Mouse (Mus musculus) myocyte (in vitro differentiated cells): ENCODE data around the gene S100a8. TPM values are rescaled to one million over a fixed set of nuclear protein-coding genes. Genes with fewer than 3 reads are reported as not detected.

Experiments
- H3K27me3 ChIP-seq: one replicate; pipeline ENCODE4 v1.6.1; 2011; ENCODE audit not compliant: control insufficient read depth, insufficient read depth, insufficient read length
- H3K36me3 ChIP-seq: one replicate; pipeline ENCODE4 v1.6.1; 2011; ENCODE audit not compliant: control insufficient read depth, insufficient read depth
- H3K4me2 ChIP-seq: one replicate; pipeline ENCODE4 v1.6.1; 2011; ENCODE audit warnings: low read depth, control low read depth
- H3K4me3 ChIP-seq: one replicate; pipeline ENCODE4 v1.5.1; 2011; ENCODE audit warnings: mild to moderate bottlenecking, control low read depth, moderate library complexity
- H3K79me2 ChIP-seq: one replicate; pipeline ENCODE4 v1.6.1; 2011; ENCODE audit not compliant: control insufficient read depth, insufficient read depth
- H3ac ChIP-seq: one replicate; pipeline ENCODE4 v1.6.1; 2011; ENCODE audit not compliant: control insufficient read depth, insufficient read length
- CEBPB ChIP-seq: IDR thresholded peaks from 2 replicates; pipeline ENCODE4 v1.6.1; 2011; ENCODE audit warnings: mild to moderate bottlenecking, moderate library complexity; ENCODE audit not compliant: poor library complexity, insufficient read depth, severe bottlenecking
- E2F4 ChIP-seq: IDR thresholded peaks from one replicate; pipeline ENCODE4 v1.6.1; 2011; ENCODE audit warnings: mild to moderate bottlenecking, control low read depth, moderate library complexity; ENCODE audit not compliant: insufficient read depth
- MAX ChIP-seq: IDR thresholded peaks from one replicate; pipeline ENCODE4 v1.6.1; 2011; ENCODE audit warnings: low read depth, mild to moderate bottlenecking, control low read depth
- MYOD1 ChIP-seq, 3 experiments: IDR thresholded peaks; one replicate each; pipeline ENCODE4 v1.6.1; 2011; ENCODE audit warnings: control low read depth in 2 of 3, low read depth in 2 of 3, mild to moderate bottlenecking in 2 of 3, moderate library complexity in 1 of 3; ENCODE audit not compliant: insufficient read length in 2 of 3, control insufficient read depth in 1 of 3
- MYOG ChIP-seq, 3 experiments: IDR thresholded peaks; one replicate each; pipeline ENCODE4 v1.6.1; 2011; ENCODE audit warnings: control low read depth in 2 of 3, low read depth in 2 of 3, mild to moderate bottlenecking in 2 of 3; ENCODE audit not compliant: insufficient read length in 2 of 3, control insufficient read depth in 1 of 3, insufficient read depth in 1 of 3
- POLR2A ChIP-seq: IDR thresholded peaks from one replicate; pipeline ENCODE4 v1.6.1; 2011; ENCODE audit warnings: low read depth, mild to moderate bottlenecking, control low read depth, moderate library complexity; ENCODE audit not compliant: insufficient read length
- POLR2AphosphoS2 ChIP-seq: IDR thresholded peaks from one replicate; pipeline ENCODE4 v1.6.1; 2011; ENCODE audit warnings: low read depth, control low read depth; ENCODE audit not compliant: insufficient read length
- REST ChIP-seq: IDR thresholded peaks from one replicate; pipeline ENCODE4 v1.6.1; 2011; ENCODE audit warnings: mild to moderate bottlenecking, control low read depth, moderate library complexity; ENCODE audit not compliant: insufficient read depth, insufficient read length
- SRF ChIP-seq: IDR thresholded peaks from one replicate; pipeline ENCODE4 v1.6.1; 2011; ENCODE audit warnings: low read depth; ENCODE audit not compliant: control insufficient read depth, insufficient read length
- TCF12 ChIP-seq: IDR thresholded peaks from one replicate; pipeline ENCODE4 v1.6.1; 2011; ENCODE audit warnings: mild to moderate bottlenecking, control low read depth; ENCODE audit not compliant: poor library complexity, insufficient read depth, severe bottlenecking
- TCF3 ChIP-seq: IDR thresholded peaks from one replicate; pipeline ENCODE4 v1.6.1; 2011; ENCODE audit warnings: low read depth, control low read depth; ENCODE audit not compliant: insufficient read length
- USF1 ChIP-seq: IDR thresholded peaks from one replicate; pipeline ENCODE4 v1.6.1; 2011; ENCODE audit warnings: low read depth, mild to moderate bottlenecking, control low read depth, moderate library complexity
- polyA plus RNA-seq: library from polyadenylated mRNA; unstranded; fragments of >200 nt; fragmentation: generic; extraction: Trizol; gene quantifications from one replicate; pipeline ENCODE4 v1.2.1, GENCODE M21; 2012; ENCODE audit warnings: missing spikeins

Gene S100a8
- polyA plus RNA-seq, 1 experiment: not detected

DNA sequence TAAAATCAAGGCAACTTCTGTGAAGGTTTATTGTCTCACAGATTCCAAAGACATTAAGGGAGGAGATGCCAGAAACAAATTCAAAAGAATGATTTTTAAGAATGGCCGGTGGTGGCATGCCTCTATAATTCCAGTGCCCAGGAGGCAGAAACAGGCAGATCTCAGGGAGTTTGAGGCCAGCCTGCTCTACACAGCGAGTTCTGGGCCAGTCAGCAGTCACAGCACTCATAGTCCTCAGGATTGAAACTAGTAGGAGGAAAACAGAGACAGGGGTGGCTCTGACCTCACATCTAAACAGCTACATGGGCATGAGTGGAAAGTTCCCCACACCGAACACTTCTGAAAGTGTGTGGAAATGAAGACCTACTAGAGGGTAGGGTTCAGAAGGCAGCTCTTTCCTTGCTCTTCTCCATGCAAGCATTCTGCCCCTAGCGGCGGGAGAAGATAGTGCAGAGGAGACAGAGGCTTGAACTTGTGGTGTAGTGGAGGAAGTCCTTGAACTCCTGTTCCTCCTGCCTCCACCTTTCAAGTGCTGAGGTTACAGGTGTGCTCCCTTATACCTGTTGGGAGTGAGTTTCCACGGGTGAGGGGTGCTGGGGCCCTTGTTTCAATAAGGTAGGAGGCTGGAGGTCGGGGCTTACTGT lies 29.1 kb upstream of the S100a8 start:
- Histone ChIP-seq H3ac (no peak overlapping the region), H3K4me3 (no peak overlapping the region), H3K36me3 (no peaks in the 10 kb centered on the region), H3K79me2 (no peaks in the 10 kb centered on the region), H3K27me3 (no peaks in the 10 kb centered on the region), H3K4me2 (no peak overlapping the region)
- TF ChIP-seq MYOG (IDR thresholded peaks at IDR 0.05; ENCODE audit: control insufficient read depth in 1 of 3, insufficient read depth in 1 of 3, insufficient read length in 2 of 3, low read depth in 2 of 3): no peak

- H3ac ChIP-seq: no peak overlapping the region
- no peaks in the 10 kb centered on the region for H3K27me3 ChIP-seq
- H3K36me3 ChIP-seq: no peaks in the 10 kb centered on the region
- no peak for TF ChIP-seq MAX
- no peaks in the 10 kb centered on the region for H3K79me2 ChIP-seq
- no peak overlapping the region for H3K4me2 ChIP-seq
- H3K4me3 ChIP-seq: no peak overlapping the region
Observed at GRCm38 (mm10) chr3:90640981-90641380, 27.8 kb upstream of the S100a8 start.

DNA sequence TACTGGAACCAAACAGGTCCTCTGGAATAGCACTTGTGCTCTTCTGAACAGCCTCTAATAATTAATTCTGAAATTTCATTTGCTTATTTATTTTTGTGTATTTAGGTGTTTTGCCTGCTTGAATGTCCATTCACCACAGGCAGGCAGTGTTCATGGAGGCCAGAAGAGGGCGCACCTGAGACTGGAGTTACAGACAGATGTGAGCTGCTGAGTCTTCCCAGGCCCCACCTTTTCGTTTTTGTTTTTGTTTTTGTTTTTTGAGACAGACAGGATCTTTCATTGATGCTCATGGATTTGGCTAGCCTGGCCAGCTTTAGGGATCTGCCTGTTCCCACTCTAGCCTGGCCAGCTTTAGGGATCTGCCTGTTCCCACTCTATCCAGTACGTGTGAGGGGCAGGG lies 24.6 kb upstream of the S100a8 start:
- Histone ChIP-seq H3K79me2 (no peaks in the 10 kb centered on the region), H3K4me2 (no peak overlapping the region), H3ac (no peak overlapping the region), H3K4me3 (no peak overlapping the region), H3K27me3 (no peaks in the 10 kb centered on the region), H3K36me3 (no peaks in the 10 kb centered on the region)
- TF ChIP-seq POLR2A (no peak), POLR2AphosphoS2 (no peak), TCF3 (no peak), CEBPB (no peak)

DNA sequence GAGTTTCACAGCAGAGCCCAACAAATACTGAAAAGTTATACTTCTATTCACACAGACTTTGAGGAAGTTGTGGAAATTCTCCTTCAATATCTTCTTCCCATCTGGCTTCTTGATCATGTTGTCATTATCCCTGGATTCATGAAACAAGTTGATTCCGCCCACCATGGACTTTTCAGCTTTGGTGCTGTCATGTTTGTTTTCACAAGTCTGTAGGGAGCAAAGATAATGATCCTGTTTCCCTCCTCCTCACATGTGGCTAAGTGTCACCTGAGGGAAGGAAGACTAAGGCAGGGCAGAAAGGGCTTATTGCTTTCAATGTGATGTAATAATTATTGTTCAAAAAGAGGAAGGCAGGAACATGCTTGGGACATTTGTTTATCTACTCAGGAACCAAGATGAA lies 21.5 kb upstream of the S100a8 start:
- no peaks in the 10 kb centered on the region for H3K36me3 ChIP-seq
- no peak overlapping the region for H3ac ChIP-seq
- no peaks in the 10 kb centered on the region for H3K27me3 ChIP-seq
- H3K4me2 ChIP-seq: no peak overlapping the region
- H3K79me2 ChIP-seq: no peaks in the 10 kb centered on the region
- TF ChIP-seq E2F4: no peak
- no peak for TF ChIP-seq MYOD1 (IDR thresholded peaks at IDR 0.05; ENCODE audit: control insufficient read depth in 1 of 3, insufficient read length in 2 of 3, low read depth in 2 of 3)
- no peak for TF ChIP-seq POLR2AphosphoS2
- TF ChIP-seq MYOG (IDR thresholded peaks at IDR 0.05; ENCODE audit: control insufficient read depth in 1 of 3, insufficient read depth in 1 of 3, insufficient read length in 2 of 3, low read depth in 2 of 3): no peak
- TF ChIP-seq CEBPB: no peak
- no peak overlapping the region for H3K4me3 ChIP-seq

- H3K79me2 ChIP-seq: no peaks in the 10 kb centered on the region
- no peak overlapping the region for H3ac ChIP-seq
- TF ChIP-seq USF1 (no peak), TCF12 (no peak)
- no peak overlapping the region for H3K4me3 ChIP-seq
- no peak overlapping the region for H3K4me2 ChIP-seq
- H3K36me3 ChIP-seq: no peaks in the 10 kb centered on the region
- H3K27me3 ChIP-seq: no peaks in the 10 kb centered on the region
Observed at GRCm38 (mm10) chr3:90648981-90649380, 19.8 kb upstream of the S100a8 start.

DNA sequence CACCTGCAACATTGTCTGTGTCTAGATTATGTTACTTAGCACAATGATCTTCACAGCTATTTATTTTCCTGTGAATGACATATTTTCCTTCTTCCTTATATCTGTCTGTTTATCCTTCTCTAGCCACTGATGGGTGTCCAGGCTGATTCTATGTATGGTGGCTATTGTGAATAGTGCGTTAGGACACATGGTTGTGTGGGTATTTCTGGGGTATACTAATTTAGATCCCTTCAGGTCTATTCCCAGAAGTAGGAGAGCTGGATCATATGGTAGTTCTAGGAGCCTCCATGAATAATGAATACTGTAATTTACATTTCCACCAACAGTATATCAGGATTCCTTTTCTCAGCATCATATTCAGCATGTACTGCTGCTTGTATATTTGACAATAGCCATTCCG lies 18.9 kb upstream of the S100a8 start:
- TF ChIP-seq MYOD1 (IDR thresholded peaks at IDR 0.05; ENCODE audit: control insufficient read depth in 1 of 3, insufficient read length in 2 of 3, low read depth in 2 of 3): no peak
- no peak for TF ChIP-seq TCF3
- no peak for TF ChIP-seq POLR2AphosphoS2
- TF ChIP-seq REST: no peak
- TF ChIP-seq MYOG (IDR thresholded peaks at IDR 0.05; ENCODE audit: control insufficient read depth in 1 of 3, insufficient read depth in 1 of 3, insufficient read length in 2 of 3, low read depth in 2 of 3): no peak
- TF ChIP-seq E2F4: no peak
- no peak for TF ChIP-seq SRF
- TF ChIP-seq CEBPB: no peak
- TF ChIP-seq TCF12: no peak
- TF ChIP-seq MAX: no peak
- TF ChIP-seq POLR2A: no peak
- TF ChIP-seq USF1: no peak
- H3K36me3 ChIP-seq: no peaks in the 10 kb centered on the region
- no peaks in the 10 kb centered on the region for H3K27me3 ChIP-seq
- no peak overlapping the region for H3K4me2 ChIP-seq
- no peak overlapping the region for H3K4me3 ChIP-seq
- H3K79me2 ChIP-seq: no peaks in the 10 kb centered on the region
- no peak overlapping the region for H3ac ChIP-seq
